Mouse (Mus musculus) gastrocnemius, adult 8-10 months (tissue): ENCODE results near the gene Gpx4. TPM values are rescaled to one million over a fixed set of nuclear protein-coding genes. Genes with fewer than 3 reads are reported as not detected.
A peak's percentile ranks its signal among the peaks of the same experiment; 100 is the strongest.
"Not testable (repeated sequence)": the region's sequence is repeated elsewhere in the genome, so short reads cannot be mapped to it uniquely, and the experiment has no call there.

Experiments
- DNase-seq, 2 experiments: peaks; one replicate each; pipeline ENCODE4 v3.0.0; 2022; ENCODE audit warnings: low spot score in 2 of 2
- total RNA-seq, 4 experiments: library from RNA; stranded (reverse); gene quantifications; 2 replicates each; pipeline ENCODE4 v1.2.4; 2022

Gpx4 gene
- total RNA-seq, 4 experiments from 2014 or later, result 510 to 613 (median 541) TPM

GRCm38 (mm10) chr10:80050244-80050643, 3.3 kb downstream of the Gpx4 start:
- no peak for DNase-seq

GRCm38 (mm10) chr10:80050885-80051617, 4.1 kb downstream of the Gpx4 start:
- DNase-seq, result no peak

GRCm38 (mm10) chr10:80051618-80052373, 4.8 kb downstream of the Gpx4 start:
- DNase-seq, result peak; percentile 55 to 66

- no peak for DNase-seq
Measured at GRCm38 (mm10) chr10:80052374-80052764, 5.4 kb downstream of the Gpx4 start.

GRCm38 (mm10) chr10:80053259-80053780, 6.4 kb downstream of the Gpx4 start:
- DNase-seq, result peak; percentile 99 to 100

- DNase-seq, result peak; percentile 46 to 55
Measured at GRCm38 (mm10) chr10:80053831-80054815, 7.2 kb downstream of the Gpx4 start.

GRCm38 (mm10) chr10:80054911-80055310, 7.9 kb downstream of the Gpx4 start:
- DNase-seq, result not testable (repeated sequence)

- no peak for DNase-seq
Measured at GRCm38 (mm10) chr10:80055364-80055763, 8.4 kb downstream of the Gpx4 start.

GRCm38 (mm10) chr10:80055891-80056290, 8.9 kb downstream of the Gpx4 start:
- no peak for DNase-seq

- DNase-seq, result no peak
Measured at GRCm38 (mm10) chr10:80056506-80056905, 9.5 kb downstream of the Gpx4 start.

GRCm38 (mm10) chr10:80056976-80057682, 10.2 kb downstream of the Gpx4 start:
- no peak for DNase-seq

GRCm38 (mm10) chr10:80057683-80058326, 10.8 kb downstream of the Gpx4 start:
- no peak for DNase-seq

- DNase-seq, result no peak
Measured at GRCm38 (mm10) chr10:80063104-80063503, 16.1 kb downstream of the Gpx4 start.

GRCm38 (mm10) chr10:80063877-80064650, 17.1 kb downstream of the Gpx4 start:
- no peak for DNase-seq

GRCm38 (mm10) chr10:80069251-80069650, 22.3 kb downstream of the Gpx4 start:
- no peak for DNase-seq

- DNase-seq, result no peak
Measured at GRCm38 (mm10) chr10:80069948-80070450, 23.0 kb downstream of the Gpx4 start.

- peak; percentile 80 to 85 for DNase-seq
Measured at GRCm38 (mm10) chr10:80070837-80071515, 24.0 kb downstream of the Gpx4 start.

GRCm38 (mm10) chr10:80071516-80071900, 24.5 kb downstream of the Gpx4 start:
- DNase-seq, result no peak
